20 mouse cellular contexts compared by ENCODE assay signal in the genomic region with DNA sequence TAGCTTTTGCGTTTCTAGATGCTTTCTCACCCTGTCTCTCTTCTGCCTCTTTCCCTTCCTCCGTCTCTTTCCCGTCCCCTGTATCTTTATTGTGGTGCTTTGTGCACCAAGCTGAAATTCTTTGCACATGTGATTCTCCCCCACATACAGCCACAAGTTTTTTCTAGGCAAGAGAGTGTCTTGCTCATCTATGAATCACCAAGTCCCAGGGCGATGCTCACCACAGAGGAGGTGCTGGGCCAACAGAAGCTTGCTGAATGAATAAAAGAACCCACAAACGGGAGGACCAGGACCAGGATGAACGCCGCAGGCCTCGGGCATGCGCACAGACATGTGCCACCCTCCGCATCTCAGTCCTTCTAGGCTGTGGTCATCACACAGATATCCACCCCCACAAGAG. TPM values are rescaled to one million over a fixed set of nuclear protein-coding genes. Genes with fewer than 3 reads are reported as not detected.
A peak's percentile ranks its signal among the peaks of the same experiment; 100 is the strongest.
DNase-seq lines count a peak whose midpoint lies in the region; TF ChIP-seq lines count a peak whose summit lies in the region.
"Had no signal": no experiment of that assay in that cellular context is flagged by ENCODE, and none has a peak within 500 bp of the region (broad histone marks: within the 10 kb centered on the region; RNA-seq: fewer than 3 reads in every experiment).

No protein-coding gene starts in this region.

- peak; percentile 25 to 40 for DNase-seq in left cerebral cortex, postnatal 14 days (ENCODE audit: low spot score in 2 of 2)
- DNase-seq in left cerebral cortex, postnatal 4 days: no peak
- DNase-seq in 416B (ENCODE audit: low read depth) (peak; percentile 24), MN1 (ENCODE audit: low spot score) (peak; percentile 26)
- no peak for DNase-seq in gastrocnemius, postnatal 25 days
- no peak for DNase-seq in spleen, postnatal 36 days (ENCODE audit: low spot score in 2 of 2)
- DNase-seq: cerebellum, postnatal 14 days; embryo, embryonic 11 days; heart, adult 11 months; heart, postnatal 4 days; kidney, adult 18-20 months; kidney, postnatal 14 days; layer of hippocampus, adult 9-11 months; lung, adult 18-20 months; lung, postnatal 36 days had no signal

- H3K4me1 ChIP-seq in embryonic fibroblast, embryonic 13.5 days (ENCODE audit: control insufficient read depth, insufficient read depth, low read length): no peaks in the 10 kb centered on the region; the same call in 1 of the 2 replicates
- H3K4me1 ChIP-seq: heart, embryonic 13.5 days had no signal

- H3K4me3 ChIP-seq in embryonic fibroblast, embryonic 13.5 days (ENCODE audit: insufficient read depth, low read length): no peak overlapping the region
- H3K4me3 ChIP-seq: forebrain, embryonic 10.5 days; heart, embryonic 13.5 days; neural tube, embryonic 12.5 days had no signal

- no peak for TF ChIP-seq POLR2A in embryonic fibroblast, embryonic 13.5 days (IDR thresholded peaks at IDR 0.05; ENCODE audit: low read depth, low read length)

- intact Hi-C loops in left cerebral cortex, postnatal 14 days (cut with DNase I): no loop called here
- intact Hi-C loops in left cerebral cortex, postnatal 4 days (cut with DNase I): no loop called here

- H3K27ac ChIP-seq in embryonic fibroblast, embryonic 13.5 days (ENCODE audit: insufficient read depth, low read length): peak overlapping the region; percentile 84
- H3K27ac ChIP-seq: forebrain, embryonic 10.5 days; heart, embryonic 13.5 days; hindbrain, postnatal 0 days; neural tube, embryonic 12.5 days had no signal

- no peak for TF ChIP-seq CTCF in embryonic fibroblast, embryonic 13.5 days (IDR thresholded peaks at IDR 0.05; ENCODE audit: borderline replicate concordance, insufficient read depth, low read length)

RNA-seq across cellular contexts. Expression of a gene that starts 22.1 kb away (rescaled TPM):
- total RNA-seq in left cerebral cortex, postnatal 14 days (2021): 10 to 100 TPM; 18.5 to 19.3 TPM
- 10 to 100 TPM; 23.7 to 27.1 TPM for total RNA-seq in left cerebral cortex, postnatal 4 days (2021)
- 17.3 and 43.6 TPM in 2 replicates for polyA plus RNA-seq in embryonic fibroblast, embryonic 13.5 days (2011; ENCODE audit: insufficient read length, low read depth, missing spikeins)
- 1 to 10 TPM; 5.7 to 6.1 TPM for total RNA-seq in gastrocnemius, postnatal 25 days (2021)

Comparison
In these comparisons a context has a peak if more than half of its experiments do, and no peak if none do; other contexts are left out.
1. DNase-seq: peak in left cerebral cortex, postnatal 14 days (2 of 2), 416B (single experiment) and MN1 (single experiment); none in left cerebral cortex, postnatal 4 days (single experiment), gastrocnemius, postnatal 25 days (single experiment) and spleen, postnatal 36 days (0 of 2).